Mouse (Mus musculus): ENCODE measurements around the gene Slc25a1.
A peak's percentile ranks its signal among the peaks of the same experiment; 100 is the strongest.

The Slc25a1 gene

DNA sequence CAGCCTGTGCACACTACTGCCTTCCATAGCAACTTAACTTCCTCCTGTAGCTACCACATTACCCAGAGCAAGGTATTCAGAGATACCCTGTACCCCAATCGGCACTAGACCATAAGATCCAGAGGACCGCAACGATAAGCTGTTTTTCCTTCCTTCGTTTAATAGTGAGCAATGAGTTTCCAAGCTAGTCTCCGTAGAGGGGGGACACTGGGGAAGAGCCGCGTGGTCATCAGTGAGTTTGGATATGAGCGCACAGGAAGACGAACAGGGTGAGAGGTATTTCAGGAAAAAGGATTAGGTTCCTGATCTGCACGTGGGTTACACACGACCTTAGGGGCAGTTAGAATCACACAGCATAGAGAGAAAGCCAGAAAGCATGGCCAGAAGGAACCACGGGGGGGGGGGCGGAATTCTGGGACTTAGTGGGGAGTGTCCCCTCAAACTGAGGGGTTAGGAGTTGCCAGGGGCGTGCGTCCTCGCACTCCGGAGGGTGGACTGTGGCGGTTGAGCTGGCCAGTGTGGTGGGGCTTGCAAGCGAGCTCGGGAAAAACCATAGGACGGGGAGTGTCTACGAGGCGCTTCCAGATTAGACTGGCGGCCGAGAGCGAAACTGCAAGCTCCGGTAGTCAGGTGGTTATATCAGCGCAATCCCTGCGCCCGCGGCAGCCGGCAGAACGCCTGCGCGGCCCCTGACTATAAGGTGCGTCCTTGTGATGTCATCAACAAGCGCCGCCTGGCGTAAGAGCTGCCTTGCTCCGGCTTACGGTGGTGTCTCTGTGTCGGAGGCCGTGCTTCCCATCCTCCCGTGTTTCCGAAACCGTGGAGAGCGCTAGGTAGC, 6.5 kb downstream of the Slc25a1 start:
- DNase-seq (ENCODE audit: low read depth, low spot score) = peak; percentile 96

GRCm38 (mm10) chr16:17920586-17920985, 7.4 kb downstream of the Slc25a1 start:
- DNase-seq (ENCODE audit: low read depth, low spot score) = no peak

- DNase-seq (ENCODE audit: low read depth, low spot score) = no peak
These were observed 13.4 kb downstream of the Slc25a1 start, which contains the start of gene Gsc2 for GRCm38 (mm10) chr16:17914307-17915249. TSS of gene Gsc2 (minus strand) at chr16:17915059.

GRCm38 (mm10) chr16:17911052-17911595, 16.9 kb downstream of the Slc25a1 start, which contains the start of gene Ess2:
TSS of gene Ess2 (minus strand) at chr16:17911348.
- peak; percentile 80 for DNase-seq (ENCODE audit: low read depth, low spot score)

DNA sequence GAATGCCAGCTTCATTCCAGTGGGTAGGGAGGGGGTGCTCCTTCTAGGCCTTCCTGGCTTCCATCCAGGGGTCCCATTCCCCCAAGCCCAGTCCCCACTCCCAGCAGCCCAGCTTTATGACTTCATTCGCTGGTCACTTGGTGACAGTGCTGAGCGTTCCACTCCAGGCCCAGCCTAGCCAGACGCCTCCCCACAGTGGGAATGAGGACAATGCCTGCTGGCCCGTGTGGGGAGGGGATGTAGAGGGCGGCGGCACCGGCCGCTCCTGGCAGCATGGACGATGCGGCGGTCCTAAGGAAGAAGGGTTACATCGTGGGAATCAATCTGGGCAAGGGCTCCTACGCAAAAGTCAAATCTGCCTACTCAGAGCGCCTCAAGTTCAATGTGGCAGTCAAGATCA, 29.6 kb downstream of the Slc25a1 start, which contains the start of the genes Dgcr2 and Tssk2:
TSS of gene Dgcr2 (minus strand) at position 101 of the 400 bp plus-strand sequence.
TSS of gene Tssk2 (plus strand) at position 176 of the 400 bp plus-strand sequence.
- DNase-seq (ENCODE audit: low read depth, low spot score) = no peak

GRCm38 (mm10) chr16:17896091-17896490, 31.9 kb downstream of the Slc25a1 start:
- no peak for DNase-seq (ENCODE audit: low read depth, low spot score)

DNA sequence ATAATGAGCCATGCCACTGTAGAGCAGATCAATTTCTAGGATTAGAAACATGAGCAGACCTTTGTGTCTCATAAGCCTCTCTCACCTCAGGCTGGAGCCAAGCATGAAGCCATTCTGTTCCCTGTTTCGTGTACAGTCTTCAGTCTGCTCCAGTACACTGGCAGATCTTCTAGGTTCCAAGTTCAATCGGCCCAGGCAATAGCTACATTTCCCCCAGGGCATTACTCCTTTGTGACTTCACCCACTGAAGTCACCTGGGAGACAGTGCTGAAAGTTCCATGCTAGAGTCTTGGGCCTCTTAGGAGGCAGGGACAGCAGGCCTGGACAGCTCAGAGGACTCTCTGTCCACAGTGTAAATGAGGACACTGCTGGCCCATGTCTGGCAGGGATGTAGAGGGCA, 34.1 kb downstream of the Slc25a1 start, which contains the start of gene Tssk1:
TSS of gene Tssk1 (plus strand) at position 301 of the 400 bp plus-strand sequence.
- DNase-seq (ENCODE audit: low read depth, low spot score) = no peak

- no peak for DNase-seq (ENCODE audit: low read depth, low spot score)
These were observed 35.4 kb downstream of the Slc25a1 start for GRCm38 (mm10) chr16:17892606-17893005.

- DNase-seq (ENCODE audit: low read depth, low spot score) = peak; percentile 95
These were observed 36.5 kb downstream of the Slc25a1 start, which contains the start of gene Gm20518 for GRCm38 (mm10) chr16:17891567-17891959. TSS of gene Gm20518 (minus strand) at chr16:17891671.

- DNase-seq (ENCODE audit: low read depth, low spot score) = no peak
These were observed 37.0 kb downstream of the Slc25a1 start for GRCm38 (mm10) chr16:17890917-17891566.

DNA sequence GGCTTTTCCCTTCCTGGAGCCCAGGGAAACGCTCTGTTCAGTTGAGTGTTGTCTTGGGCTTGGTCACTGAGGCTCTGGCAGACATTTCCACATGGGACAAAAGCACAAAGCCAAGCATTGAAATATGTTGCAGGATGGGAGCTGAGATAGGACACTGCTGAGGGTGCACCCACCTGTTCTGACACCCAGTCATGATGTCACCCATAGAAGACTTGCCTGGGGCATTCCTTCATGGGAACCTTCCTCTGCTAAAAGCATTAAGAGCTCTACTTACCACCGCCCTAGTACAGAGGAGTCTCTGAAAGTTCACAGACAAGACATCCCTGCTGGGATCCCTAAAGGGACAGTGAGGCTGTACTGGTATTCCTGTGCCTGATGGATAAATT, 37.7 kb downstream of the Slc25a1 start:
- no peak for DNase-seq (ENCODE audit: low read depth, low spot score)

DNA sequence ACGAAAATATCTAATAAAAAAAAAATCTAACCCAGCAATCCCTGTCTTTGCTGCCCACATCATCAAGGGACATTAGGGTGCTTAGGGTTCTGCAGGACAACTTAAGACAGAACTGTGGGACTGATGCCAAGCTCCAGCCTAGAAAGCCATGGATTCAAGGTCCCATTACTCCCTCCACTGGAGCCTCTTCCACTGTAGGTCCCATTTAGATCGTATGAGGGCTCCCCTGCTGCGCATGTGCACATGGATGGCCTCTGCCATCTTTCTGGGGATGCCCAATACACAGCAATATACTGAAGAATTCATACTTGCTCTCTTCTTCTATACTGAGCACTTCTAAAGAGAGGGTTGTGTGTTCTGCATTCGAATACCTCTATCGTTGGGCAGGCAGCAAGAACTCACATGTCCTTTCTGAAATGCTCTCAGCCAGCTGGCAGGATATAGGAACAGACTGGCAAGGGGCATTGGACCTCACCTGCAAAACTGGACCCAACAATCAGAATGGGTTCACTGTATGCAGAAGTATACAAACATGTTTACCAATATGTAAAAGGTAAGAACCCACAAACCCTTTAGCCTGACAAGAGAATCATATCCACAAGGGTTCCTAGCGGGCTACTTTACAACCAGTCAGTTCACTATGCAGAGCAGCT, 38.2 kb downstream of the Slc25a1 start:
- DNase-seq (ENCODE audit: low read depth, low spot score) = no peak

DNA sequence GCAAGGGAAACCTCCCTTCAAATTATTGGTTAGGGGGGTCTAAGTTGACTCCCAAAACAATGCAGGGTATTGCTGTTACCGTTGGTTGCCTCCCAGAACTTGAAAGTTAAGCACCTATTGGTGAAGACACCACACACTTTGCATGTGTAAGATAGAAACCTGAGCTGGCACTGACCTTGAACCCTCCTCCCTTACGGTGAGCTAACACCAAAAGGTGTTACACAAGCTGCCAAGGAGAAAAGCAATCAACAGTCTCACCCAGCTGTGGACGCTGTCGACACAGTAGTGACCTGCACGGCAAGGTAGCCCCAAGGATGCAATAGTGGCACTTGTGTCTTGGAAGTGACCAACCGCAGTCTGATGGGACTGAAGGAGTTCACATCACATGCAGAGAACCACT, 43.9 kb downstream of the Slc25a1 start:
- DNase-seq (ENCODE audit: low read depth, low spot score) = no peak

DNA sequence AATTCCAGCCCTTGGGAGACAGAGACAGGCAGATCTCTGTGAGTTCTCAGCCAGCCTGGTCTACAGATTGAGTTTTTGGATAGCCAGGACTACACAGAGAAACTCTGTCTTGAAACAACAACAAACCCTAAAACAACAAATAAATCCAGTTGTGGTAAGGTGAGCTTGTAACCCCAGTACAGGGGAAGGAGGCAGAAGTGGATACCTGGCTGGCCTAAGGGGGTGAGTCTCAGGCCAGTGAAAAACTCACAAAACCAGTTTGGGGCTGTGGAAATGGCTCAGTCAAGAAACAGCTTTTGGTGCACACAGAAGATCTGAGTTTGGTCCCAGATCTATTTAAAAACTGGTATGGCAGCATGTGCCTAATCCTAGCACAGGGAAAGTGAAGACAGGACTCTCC, 45.8 kb downstream of the Slc25a1 start:
- DNase-seq (ENCODE audit: low read depth, low spot score) = no peak

GRCm38 (mm10) chr16:17879571-17879970, 48.4 kb downstream of the Slc25a1 start:
- no peak for DNase-seq (ENCODE audit: low read depth, low spot score)

GRCm38 (mm10) chr16:17876096-17876495, 51.9 kb downstream of the Slc25a1 start:
- DNase-seq (ENCODE audit: low read depth, low spot score) = no peak

Measured in WW6 (cell line).